Mouse (Mus musculus): ENCODE data around the gene Gm7929.
"Not testable (repeated sequence)": the region's sequence is repeated elsewhere in the genome, so short reads cannot be mapped to it uniquely, and the experiment has no call there.

The Gm7929 gene

GRCm38 (mm10) chr14:41750514-41750913 is at the start of gene Gm7929:
Gm7929 (minus strand) TSS chr14:41750614.
- DNase-seq (ENCODE audit: low read depth in 2 of 2, low spot score in 2 of 2), result not testable (repeated sequence)

DNA sequence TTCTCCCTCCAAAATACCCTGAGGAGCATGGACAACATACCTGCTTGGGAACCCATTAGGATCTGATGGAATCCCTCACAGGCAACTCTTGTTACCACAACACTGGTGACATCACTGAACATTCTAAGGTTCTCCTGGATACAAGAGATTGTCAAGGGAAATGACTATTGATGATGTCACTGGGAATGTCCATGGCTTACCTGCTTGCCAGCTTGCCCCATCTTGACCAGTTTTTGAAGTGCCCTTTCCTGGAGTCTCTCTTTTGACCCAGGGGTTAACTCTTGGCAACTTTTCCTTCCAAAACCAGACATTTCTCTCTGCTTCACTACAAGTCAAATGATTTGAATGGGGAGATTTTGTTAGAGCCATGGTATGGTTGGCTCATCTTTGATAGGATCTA is 21.9 kb upstream of the Gm7929 start, which contains the start of gene Gm47189:
TSS of gene Gm47189 (minus strand) at position 101 of the 400 bp plus-strand sequence.
- DNase-seq (ENCODE audit: low read depth in 2 of 2, low spot score in 2 of 2), result not testable (repeated sequence)

GRCm38 (mm10) chr14:41755931-41756330 is 5.5 kb upstream of the Gm7929 start:
- peak; percentile 0 to 2 for DNase-seq (ENCODE audit: low read depth in 2 of 2, low spot score in 2 of 2)

DNA sequence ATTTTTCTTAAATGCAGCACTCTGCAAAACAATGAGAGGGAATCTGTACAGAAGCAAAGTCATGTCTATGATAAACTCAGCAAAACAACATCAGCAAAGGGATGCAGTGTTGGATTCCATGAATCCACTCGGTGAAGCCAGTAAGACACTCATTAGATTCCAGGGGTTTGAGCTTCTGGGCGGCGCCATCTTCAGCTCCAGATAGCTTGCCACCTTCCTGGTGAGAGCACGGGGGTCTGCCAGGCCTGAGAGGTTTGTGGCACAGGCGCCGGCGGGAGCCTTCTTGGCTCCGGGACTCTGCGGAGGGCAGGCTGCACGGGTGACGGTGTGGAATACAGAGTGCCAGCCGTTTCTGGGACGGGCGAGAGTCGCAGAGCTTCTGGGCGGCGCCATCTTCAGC is 27.0 kb downstream of the Gm7929 start:
- not testable (repeated sequence) for DNase-seq (ENCODE audit: low read depth in 2 of 2, low spot score in 2 of 2)

GRCm38 (mm10) chr14:41717180-41717579 is 33.2 kb downstream of the Gm7929 start:
- not testable (repeated sequence) for DNase-seq (ENCODE audit: low read depth in 2 of 2, low spot score in 2 of 2)

GRCm38 (mm10) chr14:41701785-41702184 is 48.6 kb downstream of the Gm7929 start, which contains the start of gene Gm8068:
Gm8068 (minus strand) TSS chr14:41701885.
- DNase-seq (ENCODE audit: low read depth in 2 of 2, low spot score in 2 of 2), result not testable (repeated sequence)
